In genomic region chr17:57253306-57253705, GRCm38 (mm10) we compare ENCODE assay signal across 25 mouse cellular contexts. TPM values are rescaled to one million over a fixed set of nuclear protein-coding genes. Genes with fewer than 3 reads are reported as not detected.
"Had no signal": no experiment of that assay in that cellular context is flagged by ENCODE, and none has a peak within 500 bp of the region (broad histone marks: within the 10 kb centered on the region; RNA-seq: fewer than 3 reads in every experiment).

No protein-coding gene starts in this region.

- DNase-seq: heart, postnatal 4 days; kidney, adult 18-20 months; kidney, adult 8-10 months; kidney, postnatal 10 days; kidney, postnatal 4 days; liver; liver, embryonic 13.5 days had no signal

- H3K27ac ChIP-seq: heart, embryonic 13.5 days; heart, embryonic 15.5 days; hindbrain, embryonic 10.5 days; hindbrain, embryonic 12.5 days; hindbrain, embryonic 14.5 days; intestine, embryonic 15.5 days; layer of hippocampus, adult 2 months; left cerebral cortex, adult 2 months; limb, embryonic 10.5 days; limb, embryonic 12.5 days; liver, embryonic 13.5 days; liver, embryonic 15.5 days had no signal

- H3K4me3 ChIP-seq: heart, embryonic 13.5 days; heart, embryonic 15.5 days; hindbrain, embryonic 10.5 days; hindbrain, embryonic 12.5 days; intestine, embryonic 15.5 days; layer of hippocampus, adult 2 months; left cerebral cortex, adult 2 months; limb, embryonic 10.5 days; limb, embryonic 12.5 days; liver, embryonic 13.5 days; liver, embryonic 15.5 days had no signal

RNA-seq across cellular contexts. Expression of gene Tnfsf14, which starts 59.3 kb away (rescaled TPM):
- total RNA-seq: gastrocnemius, adult 8-10 months; gastrocnemius, postnatal 4 days; heart, postnatal 25 days; heart, postnatal 4 days; layer of hippocampus, adult 2 months; layer of hippocampus, postnatal 10 days; layer of hippocampus, postnatal 25 days; left cerebral cortex, adult 2 months; left cerebral cortex, postnatal 14 days; left cerebral cortex, postnatal 36 days had no signal
